In genomic region chr2:80616854-80617737, GRCm38 (mm10) we compare ENCODE assay signal across 7 mouse cellular contexts. TPM values are rescaled to one million over a fixed set of nuclear protein-coding genes. Genes with fewer than 3 reads are reported as not detected.
DNase-seq lines count a peak whose midpoint lies in the region; ATAC-seq lines count a peak whose summit lies in the region.

Gene Dusp19, plus strand, starts transcription at chr2:80617045.
Gene Nup35, plus strand, starts transcription at chr2:80617236.

- peak; percentile 100 for ATAC-seq in intestine, embryonic 15.5 days

- peak within 1 kb of the TSS; percentile 51 for H3K27ac ChIP-seq in intestine, embryonic 15.5 days
- H3K27ac ChIP-seq in midbrain, embryonic 10.5 days (replicated peaks): peak within 1 kb of the TSS; percentile 89

- H3K36me3 ChIP-seq in intestine, embryonic 15.5 days: no peaks in the 10 kb centered on the region
- 0 out of 2 replicates have a peak, but pooled peaks cover 5% of the 10 kb centered on the region for H3K36me3 ChIP-seq in midbrain, embryonic 10.5 days

- peak within 1 kb of the TSS; percentile 65 for H3K9ac ChIP-seq in intestine, embryonic 15.5 days

- H3K9me3 ChIP-seq in intestine, embryonic 15.5 days: no peaks in the 10 kb centered on the region
- no peaks in the 10 kb centered on the region for H3K9me3 ChIP-seq in midbrain, embryonic 10.5 days (replicated peaks)

- intact Hi-C loops in left cerebral cortex, postnatal 25 days (cut with DNase I): loop anchor here (1.0 to 2.0 kb wide), 2 partner anchors 21 to 36 kb away; partner anchors contain the start of gene Nckap1

- H3K4me1 ChIP-seq in intestine, embryonic 15.5 days (replicated peaks): peaks cover 3% of the 10 kb centered on the region; the same call in 1 of the 2 replicates
- H3K4me1 ChIP-seq in midbrain, embryonic 10.5 days: peaks cover 18% of the 10 kb centered on the region

- no peaks in the 10 kb centered on the region for H3K27me3 ChIP-seq in intestine, embryonic 15.5 days (replicated peaks)
- no peaks in the 10 kb centered on the region for H3K27me3 ChIP-seq in midbrain, embryonic 10.5 days (ENCODE audit: low read depth, poor library complexity, severe bottlenecking)

- H3K4me3 ChIP-seq in intestine, embryonic 15.5 days (replicated peaks): peak within 1 kb of the TSS; percentile 58
- H3K4me3 ChIP-seq in midbrain, embryonic 10.5 days: peak within 1 kb of the TSS; percentile 65

- DNase-seq in adrenal gland, adult (ENCODE audit: inconsistent age in 2 of 2, low spot score in 1 of 2): peak; percentile 94 to 99
- DNase-seq in embryo, embryonic 10.5 days (ENCODE audit: low spot score): peak; percentile 97
- peak; percentile 92 for DNase-seq in gastrocnemius, postnatal 25 days
- peak; percentile 97 for DNase-seq in left cerebral cortex, postnatal 25 days (ENCODE audit: low spot score in 2 of 2)
- peak; percentile 87 for DNase-seq in midbrain, embryonic 10.5 days (ENCODE audit: low spot score)
- peak; percentile 91 for DNase-seq in right cerebral cortex, postnatal 4 days

- WGBS in intestine, embryonic 15.5 days: under 1% methylated on average over 21 of the region's 21 CpGs
- WGBS in midbrain, embryonic 10.5 days: 2% methylated on average over 21 of the region's 21 CpGs

- H3K4me2 ChIP-seq in intestine, embryonic 15.5 days (replicated peaks): peak within 1 kb of the TSS; percentile 64

RNA-seq across cellular contexts. Expression of gene Dusp19, which starts in this region (rescaled TPM):
- total RNA-seq in gastrocnemius, postnatal 25 days (2021): 1 to 10 TPM; 8.5 TPM
- polyA plus RNA-seq in intestine, embryonic 15.5 days (2015; fragmentation: Nextera tagmentation; extraction: Ambion mirVana): 16.4 and 16.5 TPM in 2 replicates
- total RNA-seq in left cerebral cortex, postnatal 25 days (2021): 10 to 100 TPM; 22.7 to 27.1 TPM
- 16.6 and 16.8 TPM in 2 replicates for polyA plus RNA-seq in midbrain, embryonic 10.5 days (2016; fragmentation: Nextera tagmentation; extraction: Ambion mirVana)

RNA-seq across cellular contexts. Expression of gene Nup35, which starts in this region (rescaled TPM):
- 1 to 10 TPM; 7.9 to 9.5 TPM for total RNA-seq in gastrocnemius, postnatal 25 days (2021)
- 37.5 and 38.8 TPM in 2 replicates for polyA plus RNA-seq in intestine, embryonic 15.5 days (2015; fragmentation: Nextera tagmentation; extraction: Ambion mirVana)
- 10 to 100 TPM; 16.2 to 16.4 TPM for total RNA-seq in left cerebral cortex, postnatal 25 days (2021)
- polyA plus RNA-seq in midbrain, embryonic 10.5 days (2016; fragmentation: Nextera tagmentation; extraction: Ambion mirVana): 72.4 and 75.5 TPM in 2 replicates

Comparison
In these comparisons a context has a peak if more than half of its experiments do, and no peak if none do; other contexts are left out.
1. Peak in every context shown above with its lines: DNase-seq, ATAC-seq, H3K4me3 ChIP-seq and H3K27ac ChIP-seq.